Mouse (Mus musculus) gastrocnemius, adult 18-20 months (tissue): Measurements from ENCODE around the gene Zc3h7b. TPM values are rescaled to one million over a fixed set of nuclear protein-coding genes. Genes with fewer than 3 reads are reported as not detected.

Experiments used
- DNase-seq: peaks from one replicate; pipeline ENCODE4 v3.0.0; 2021; ENCODE audit warnings: low spot score
- total RNA-seq, 2 experiments: library from RNA; stranded (reverse); gene quantifications; 2 replicates each; pipeline ENCODE4 v1.2.3; 2021

Zc3h7b gene
- total RNA-seq, 2 experiments from 2014 or later, result 32.7 to 34.2 TPM

DNA sequence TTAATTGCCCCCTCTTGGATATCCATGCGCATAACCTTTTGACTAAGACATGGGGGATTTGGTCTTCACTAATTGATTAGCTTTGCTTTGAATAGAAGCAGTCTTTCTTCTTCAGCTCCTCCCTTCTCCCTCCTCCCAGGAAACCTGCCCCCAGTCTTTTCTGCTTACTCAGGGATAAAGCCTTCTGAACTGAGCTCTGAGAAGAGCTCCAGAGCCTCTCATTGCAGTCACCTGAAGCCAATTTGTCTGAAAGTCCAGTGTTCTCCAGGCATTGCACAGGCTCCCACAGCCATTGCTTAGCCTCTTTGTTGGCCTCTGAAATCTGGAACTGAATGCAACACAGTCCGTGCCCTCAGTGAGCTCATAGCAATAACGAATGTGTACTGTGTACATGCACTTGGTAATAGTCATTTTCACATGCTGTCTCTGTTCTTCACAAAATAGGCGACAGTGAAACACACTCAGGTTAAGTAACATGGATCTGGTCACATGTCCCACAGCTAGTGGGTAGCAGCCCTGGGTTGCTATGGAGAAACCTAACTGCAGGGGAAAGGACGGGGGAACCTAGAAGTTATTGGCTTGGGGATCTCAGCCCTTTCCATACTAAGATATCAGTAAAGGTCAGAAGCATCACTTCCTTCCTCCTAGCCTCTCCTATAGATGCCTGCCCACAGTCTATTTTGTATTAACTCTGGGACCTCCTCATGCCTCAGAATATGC, 69.3 kb downstream of the Zc3h7b start:
- DNase-seq, result no peak

- DNase-seq, result no peak
Measured at GRCm38 (mm10) chr15:81814716-81815370, 70.0 kb downstream of the Zc3h7b start.

DNA sequence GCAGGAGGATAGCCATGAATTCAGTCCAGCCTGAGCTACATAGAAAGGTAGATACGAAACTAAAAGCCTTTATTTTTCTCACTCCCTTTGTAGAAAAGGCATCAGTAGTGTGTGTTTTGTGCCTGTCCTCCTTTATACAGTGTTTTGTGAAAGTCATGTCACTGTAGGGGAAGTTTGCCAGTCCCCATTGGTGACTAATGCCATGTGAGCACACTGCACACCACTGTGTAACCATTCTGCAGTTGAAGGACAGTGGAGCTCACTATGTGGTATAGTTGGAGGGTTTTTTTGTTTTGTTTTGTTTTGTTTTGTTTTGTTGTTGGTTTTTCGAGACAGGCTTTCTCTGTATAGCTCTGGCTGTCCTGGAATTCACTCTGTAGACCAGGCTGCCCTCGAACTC, 73.5 kb downstream of the Zc3h7b start:
- no peak for DNase-seq

DNA sequence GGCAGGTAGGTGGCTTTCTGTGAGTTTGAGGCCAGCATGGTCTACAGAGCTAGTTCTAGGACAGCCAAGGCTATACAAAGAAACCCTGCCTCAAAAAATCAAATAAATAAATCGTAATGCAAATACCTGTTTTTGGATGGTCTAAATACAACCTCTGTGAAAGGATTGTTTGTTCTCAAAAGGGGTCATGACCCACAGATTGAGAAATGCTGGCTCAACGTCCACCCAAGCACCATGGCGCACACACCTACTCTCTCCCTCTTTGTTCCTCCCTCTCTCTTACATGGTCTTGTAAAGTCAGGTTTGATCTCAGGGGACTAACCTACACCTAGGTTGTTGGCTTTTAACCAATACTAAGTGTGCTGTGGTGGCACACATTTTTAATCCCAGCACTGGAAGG, 77.8 kb downstream of the Zc3h7b start:
- DNase-seq, result no peak

DNA sequence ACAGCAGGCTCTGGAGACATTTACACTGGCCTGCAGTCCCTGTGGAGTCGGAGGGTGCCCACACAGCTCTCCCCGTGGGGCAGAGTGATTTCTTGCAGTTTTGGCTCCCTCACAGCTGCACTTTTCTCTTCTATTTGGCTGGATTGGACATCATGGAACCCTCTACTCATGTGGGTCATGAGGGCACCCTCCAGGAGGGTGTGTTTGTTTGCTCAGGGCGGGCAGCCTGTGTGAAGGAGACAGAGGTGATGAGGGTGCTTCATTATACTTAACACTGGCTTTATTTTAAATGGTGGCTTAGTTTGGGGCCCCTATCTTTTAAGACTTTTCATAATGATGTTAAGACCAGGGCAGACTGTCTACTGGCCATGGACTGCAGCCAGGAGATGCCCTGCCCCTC, 80.0 kb downstream of the Zc3h7b start:
- no peak for DNase-seq

GRCm38 (mm10) chr15:81828426-81829207, 83.8 kb downstream of the Zc3h7b start:
- peak; percentile 48 for DNase-seq

- no peak for DNase-seq
Measured at GRCm38 (mm10) chr15:81829208-81829580, 84.3 kb downstream of the Zc3h7b start.

- DNase-seq, result no peak
Measured at GRCm38 (mm10) chr15:81830530-81830929, 85.7 kb downstream of the Zc3h7b start.

- DNase-seq, result peak; percentile 95
Measured at GRCm38 (mm10) chr15:81831136-81831825, 86.4 kb downstream of the Zc3h7b start.

GRCm38 (mm10) chr15:81832219-81832618, 87.4 kb downstream of the Zc3h7b start:
- no peak for DNase-seq

DNA sequence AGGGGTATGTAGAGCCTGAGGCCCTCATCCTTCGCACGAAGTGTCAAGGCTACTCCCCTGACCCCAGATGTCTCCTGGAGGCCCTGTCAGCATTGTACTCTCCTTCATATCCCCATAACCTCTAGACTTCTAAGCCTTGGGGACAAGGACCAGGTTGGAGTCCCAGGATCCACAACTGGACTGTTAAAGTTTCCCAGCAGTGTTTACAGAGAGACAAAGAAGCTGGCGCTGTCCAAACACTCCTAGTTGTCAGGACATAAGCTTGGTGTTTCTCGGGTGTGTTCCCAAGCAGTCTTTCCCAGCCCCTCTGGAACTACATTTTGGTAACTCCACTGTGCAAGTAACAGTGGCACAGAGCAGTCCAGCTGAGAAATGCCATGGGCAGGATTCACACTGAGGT, 88.6 kb downstream of the Zc3h7b start:
- no peak for DNase-seq

- DNase-seq, result peak; percentile 89
Measured at GRCm38 (mm10) chr15:81834171-81834841, 89.4 kb downstream of the Zc3h7b start.

DNA sequence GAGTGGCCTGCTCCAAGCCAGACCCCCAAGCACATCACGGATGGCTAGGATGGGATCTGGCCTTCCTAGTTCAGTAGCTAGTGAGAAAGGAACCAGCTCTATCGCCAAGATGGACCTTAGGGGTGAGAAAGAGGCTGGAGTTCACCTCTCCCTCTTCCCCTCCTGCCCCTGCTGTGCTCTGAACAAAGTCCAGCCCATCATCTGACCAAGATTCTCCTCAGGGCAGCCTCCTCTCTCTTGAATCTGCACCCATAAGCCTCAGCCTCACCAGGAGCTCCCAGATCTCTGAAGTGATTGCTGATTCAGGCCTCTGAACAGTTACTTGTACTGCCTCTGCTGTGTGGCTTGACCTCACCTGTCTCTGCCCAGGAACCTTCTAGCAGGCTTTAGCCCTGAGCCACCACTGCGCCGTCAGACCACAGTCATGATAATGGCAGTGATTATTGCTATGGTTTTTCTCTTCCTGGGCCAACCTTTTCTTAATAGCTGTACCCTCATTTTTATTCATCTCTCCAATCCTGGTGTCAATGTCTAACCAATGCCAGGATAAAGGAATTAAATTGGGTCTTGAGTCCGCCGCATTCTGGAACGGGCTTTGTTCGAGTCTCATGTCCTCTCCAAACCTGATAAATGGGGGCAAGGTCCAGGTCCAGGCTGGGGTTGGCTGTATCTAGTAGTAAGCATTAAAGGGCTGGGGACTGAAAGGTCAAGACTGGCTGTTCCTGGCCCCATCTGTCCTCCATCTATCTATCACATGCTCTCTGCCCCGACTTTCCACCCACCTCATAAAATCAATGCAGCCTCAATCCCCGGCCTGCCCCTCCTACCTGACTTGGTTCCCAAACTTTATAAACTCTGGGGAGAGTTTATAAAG, 90.4 kb downstream of the Zc3h7b start:
- DNase-seq, result peak; percentile 65

DNA sequence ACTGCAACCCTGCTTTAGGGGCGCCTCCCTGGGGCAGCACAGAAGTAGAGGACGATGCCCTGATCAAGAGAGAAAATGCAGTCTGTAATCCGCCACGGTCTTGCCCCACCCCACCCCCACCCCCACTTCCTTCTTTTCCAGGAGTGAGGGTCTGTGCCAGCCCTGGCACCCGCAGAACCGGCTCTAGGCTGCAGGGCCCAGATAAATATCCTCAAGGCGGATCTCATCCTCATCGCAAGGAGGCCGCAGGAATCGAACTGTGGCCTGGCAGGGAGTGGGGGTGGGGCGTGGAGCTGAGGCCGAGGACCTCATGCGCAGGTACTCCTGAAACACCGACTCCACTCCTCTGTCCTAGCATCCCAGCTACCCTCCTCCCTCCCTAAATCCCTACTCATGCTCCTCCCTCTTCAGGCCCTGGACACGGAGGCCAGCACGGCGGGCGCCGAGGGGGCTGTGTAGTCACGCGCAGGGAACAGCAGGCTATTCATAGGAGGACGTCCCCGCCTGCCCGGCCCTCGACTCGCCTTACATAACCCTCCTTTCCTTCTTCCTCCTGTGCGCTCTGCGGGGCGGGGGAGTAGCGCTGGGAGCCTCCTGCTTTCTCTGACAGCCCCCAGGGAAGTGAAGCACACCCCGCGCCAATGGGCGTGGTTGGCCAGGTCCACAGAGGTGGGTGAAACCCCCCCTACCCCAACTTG, 91.4 kb downstream of the Zc3h7b start:
- DNase-seq, result peak; percentile 96

DNA sequence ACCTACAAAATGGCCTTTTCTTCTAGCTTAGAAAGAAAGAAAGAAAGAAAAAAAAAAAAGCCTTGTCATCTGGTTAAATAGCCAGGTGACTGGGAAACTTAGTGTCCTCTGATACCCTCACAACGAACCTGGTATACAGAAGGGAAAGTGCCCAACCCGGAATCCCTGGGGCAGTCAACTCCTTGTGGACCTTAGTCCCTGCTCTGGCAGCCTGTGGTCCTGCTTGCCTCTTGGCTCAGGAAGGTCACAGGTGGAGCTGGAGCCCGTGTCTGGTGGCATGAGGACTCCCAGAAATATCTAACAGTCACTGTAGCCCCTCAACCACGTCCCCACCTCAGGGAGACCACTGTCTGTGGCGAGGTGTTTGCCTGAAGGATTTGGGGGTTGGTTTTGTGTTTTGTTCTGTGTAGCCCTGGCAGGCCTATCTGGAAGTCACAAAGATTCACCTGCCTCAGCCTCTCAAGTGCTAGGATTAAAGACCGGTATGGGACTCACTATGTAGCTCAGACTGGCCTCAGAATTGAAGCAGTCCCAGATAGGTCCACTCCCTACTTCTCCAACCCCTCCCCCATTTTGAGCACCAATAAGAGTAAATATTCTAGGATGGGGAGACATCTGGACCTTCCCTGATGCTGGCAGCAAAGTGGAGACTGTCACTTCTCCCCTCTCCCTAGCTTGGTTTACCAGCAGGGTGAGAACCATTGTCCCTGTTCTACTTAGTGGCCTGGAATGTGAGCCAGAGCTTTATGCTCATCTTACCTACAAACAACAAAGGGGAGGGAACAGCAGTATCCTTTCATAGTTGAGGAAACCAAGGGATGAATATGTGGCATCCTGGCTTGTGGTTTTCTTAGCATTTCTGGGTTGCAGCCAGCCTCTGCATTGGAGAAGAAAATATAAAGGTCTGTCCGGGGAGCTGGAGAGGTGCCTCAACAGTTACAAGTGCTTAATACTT, 92.4 kb downstream of the Zc3h7b start:
- DNase-seq, result no peak

DNA sequence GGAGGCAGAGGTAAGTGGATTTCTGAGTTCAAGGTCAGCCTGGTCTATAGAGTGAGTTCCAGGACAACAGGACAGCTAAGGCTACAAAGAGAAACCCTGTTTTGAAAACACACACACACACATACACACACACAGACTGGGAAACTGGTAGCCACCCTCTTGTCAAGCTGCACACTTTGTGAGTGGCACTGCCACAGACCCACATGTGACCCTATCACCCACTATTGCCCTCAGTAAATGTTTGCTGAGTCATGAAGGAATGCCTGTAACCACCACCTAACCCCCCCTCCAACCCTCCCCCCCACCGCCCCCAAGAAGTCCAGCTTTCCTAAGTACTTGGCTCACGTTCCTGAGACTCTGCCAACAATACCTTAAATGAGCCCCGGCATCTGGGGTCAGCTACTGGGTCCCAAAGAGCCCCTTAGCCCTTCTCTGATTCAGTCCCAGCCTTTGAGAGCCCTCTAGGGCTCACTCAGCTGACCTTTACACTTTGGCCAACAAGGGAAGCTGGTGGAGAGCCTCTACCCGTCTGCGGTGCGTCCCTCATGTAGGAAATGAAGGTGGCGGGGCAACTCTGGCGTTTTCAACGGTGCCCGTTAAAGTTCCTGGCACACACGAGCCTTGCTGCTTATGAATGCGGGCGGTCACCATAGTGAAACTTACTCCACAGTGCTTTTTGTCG, 93.8 kb downstream of the Zc3h7b start:
- DNase-seq, result peak; percentile 61

GRCm38 (mm10) chr15:81839634-81840033, 94.8 kb downstream of the Zc3h7b start:
- DNase-seq, result peak; percentile 98

DNA sequence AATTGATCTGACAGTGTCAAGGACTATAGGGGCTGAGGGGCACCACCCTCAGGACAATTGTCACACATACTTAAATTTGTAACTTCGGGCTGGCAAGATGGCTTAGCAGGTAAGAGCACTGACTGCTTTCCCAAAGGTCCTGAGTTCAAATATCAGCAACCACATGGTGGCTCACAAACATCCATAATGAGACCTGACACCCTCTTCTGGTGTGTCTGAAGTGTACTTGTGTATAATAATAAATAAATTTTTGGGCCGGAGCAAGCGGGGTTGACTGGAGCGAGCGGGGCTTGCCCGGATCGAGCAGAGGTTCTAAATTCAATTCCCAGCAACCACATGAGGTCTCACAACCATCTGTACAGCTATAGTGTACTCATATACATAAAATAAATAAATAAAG, 95.4 kb downstream of the Zc3h7b start:
- no peak for DNase-seq
